Mouse (Mus musculus): ENCODE measurements around the gene Pih1d1. TPM values are rescaled to one million over a fixed set of nuclear protein-coding genes. Genes with fewer than 3 reads are reported as not detected.

Pih1d1 gene
- total and polyA plus RNA-seq, 3 experiments: 37.4 to 69.3 (median 50.3) TPM

- TF ChIP-seq ZKSCAN1 (IDR thresholded peaks at IDR 0.05; ENCODE audit: borderline replicate concordance, low read depth, low read length): no peak
- TF ChIP-seq CHD2 (IDR thresholded peaks at IDR 0.05; ENCODE audit: low read length): peak; percentile 98
- peak; percentile 59 for TF ChIP-seq IRF4 (IDR thresholded peaks at IDR 0.05; ENCODE audit: low read depth, low read length)
Measured at GRCm38 (mm10) chr7:45124224-45125143, 29.6 kb upstream of the Pih1d1 start, which contains the start of gene Rps11 (continued).

DNA sequence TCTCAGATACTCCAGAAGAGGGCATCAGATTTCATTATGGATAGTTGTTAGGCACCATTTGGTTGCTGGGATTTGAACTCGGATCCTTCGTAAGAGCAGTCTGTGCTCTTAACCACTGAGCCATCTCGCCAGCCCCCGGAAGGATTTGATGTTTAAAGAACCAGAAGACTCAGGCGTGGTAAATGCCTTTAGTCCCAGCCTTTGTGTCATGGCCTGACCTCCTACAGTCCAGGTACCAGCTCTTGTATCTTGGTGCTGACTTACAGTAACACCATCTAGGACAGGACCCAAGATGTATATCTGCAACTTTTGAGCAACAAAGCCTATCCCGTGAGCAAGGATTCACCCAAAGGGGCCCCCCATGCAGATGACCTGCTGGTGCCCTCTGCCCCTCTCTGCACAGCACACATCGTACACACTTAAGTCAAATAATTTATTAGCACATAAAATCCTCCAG is 28.9 kb upstream of the Pih1d1 start:
- Histone ChIP-seq H3K27me3 (replicated peaks) (no peaks in the 10 kb centered on the region), H3K4me3 (replicated peaks in 1 of 3; ENCODE audit: low read depth in 2 of 3, low read length in 2 of 3, poor library complexity in 1 of 3) (peak overlapping the region in 1 of 3 experiments; percentile 93), H3K9me3 (replicated peaks; ENCODE audit: low read length) (no peaks in the 10 kb centered on the region), H3K4me2 (ENCODE audit: insufficient read depth, low read depth, poor library complexity, severe bottlenecking) (0 out of 2 replicates have a peak overlapping the region, but pooled peaks have one; percentile 68), H3K36me3 (replicated peaks in 1 of 2; ENCODE audit: control insufficient read depth in 1 of 2, insufficient read depth in 1 of 2, low read length in 1 of 2) (peaks cover 51 to 63% of the 10 kb centered on the region in 2 experiments), H3K4me1 (ENCODE audit: control insufficient read depth in 1 of 2, insufficient read depth in 2 of 2) (peaks cover 12 to 48% of the 10 kb centered on the region in 2 experiments), H3K79me2 (replicated peaks; ENCODE audit: control insufficient read depth, extremely low read depth, insufficient read depth, poor library complexity, severe bottlenecking) (peaks cover 44% of the 10 kb centered on the region), H3K9ac (ENCODE audit: insufficient read depth, low read depth) (no peak overlapping the region), H3K27ac (ENCODE audit: insufficient read depth, low read depth) (peak overlapping the region; percentile 82; the same call in 1 of the 2 replicates)
- TF ChIP-seq RAD21 (IDR thresholded peaks at IDR 0.05; ENCODE audit: low read depth, low read length) (no peak), UBTF (IDR thresholded peaks at IDR 0.05; ENCODE audit: low read depth, low read length) (no peak), IRF4 (IDR thresholded peaks at IDR 0.05; ENCODE audit: low read depth, low read length) (no peak), ZKSCAN1 (IDR thresholded peaks at IDR 0.05; ENCODE audit: borderline replicate concordance, low read depth, low read length) (no peak), NRF1 (IDR thresholded peaks at IDR 0.05; ENCODE audit: low read depth, low read length) (no peak), ZC3H11A (IDR thresholded peaks at IDR 0.05; ENCODE audit: low read depth, low read length) (no peak), CHD2 (IDR thresholded peaks at IDR 0.05; ENCODE audit: low read length) (no peak), CTCF (conservative IDR thresholded peaks at IDR 0.05 in 1 of 2, IDR thresholded peaks at IDR 0.05 in 1 of 2; ENCODE audit: low read depth in 2 of 2, low read length in 2 of 2) (no peak), MEF2A (IDR thresholded peaks at IDR 0.05; ENCODE audit: borderline replicate concordance, low read depth, low read length) (no peak), RCOR1 (conservative IDR thresholded peaks at IDR 0.05; ENCODE audit: low read depth, low read length) (no peak), ZNF384 (IDR thresholded peaks at IDR 0.05; ENCODE audit: low read depth, low read length) (no peak), HCFC1 (IDR thresholded peaks at IDR 0.05; ENCODE audit: low read depth, low read length) (no peak), MXI1 (IDR thresholded peaks at IDR 0.05; ENCODE audit: low read depth, low read length) (no peak), ZMIZ1 (IDR thresholded peaks at IDR 0.05; ENCODE audit: low read depth, low read length) (no peak), CHD1 (IDR thresholded peaks at IDR 0.05; ENCODE audit: low read depth, low read length) (no peak), EP300 (IDR thresholded peaks at IDR 0.05; ENCODE audit: low read length) (no peak), JUN (IDR thresholded peaks at IDR 0.05; ENCODE audit: insufficient read depth, low read depth, low read length) (no peak), KAT2A (IDR thresholded peaks at IDR 0.05; ENCODE audit: insufficient replicate concordance, low read length) (no peak), TCF12 (IDR thresholded peaks at IDR 0.05; ENCODE audit: low read depth, low read length) (no peak)
- dilution Hi-C loops (cut with MboI; ENCODE audit: extremely low pct_ligation_motif_present, extremely low pct_unique_long_range_greater_than_20kb, low sequenced_read_pairs): no loop called here
- in situ Hi-C loops (cut with MboI; ENCODE audit: low pct_ligation_motif_present, low pct_unique_long_range_greater_than_20kb, low sequenced_read_pairs): loop anchor here (5.0 kb wide), 1 partner anchor 43 kb away; no protein-coding TSS in a partner anchor
- DNase-seq (ENCODE audit: extremely low read depth): peak; percentile 56
